Mouse (Mus musculus) erythroblast, embryonic 14.5 days (primary cell): ENCODE measurements around the gene Rab15.

Experiments used
- GATA1 ChIP-seq: IDR thresholded peaks from 2 replicates; pipeline ENCODE4 v1.6.1; 2012; ENCODE audit warnings: low read length, inconsistent platforms, mixed read lengths
- TAL1 ChIP-seq: IDR thresholded peaks from 3 replicates; pipeline ENCODE4 v1.6.1; 2012; ENCODE audit warnings: low read length, inconsistent platforms, mixed read lengths

DNA sequence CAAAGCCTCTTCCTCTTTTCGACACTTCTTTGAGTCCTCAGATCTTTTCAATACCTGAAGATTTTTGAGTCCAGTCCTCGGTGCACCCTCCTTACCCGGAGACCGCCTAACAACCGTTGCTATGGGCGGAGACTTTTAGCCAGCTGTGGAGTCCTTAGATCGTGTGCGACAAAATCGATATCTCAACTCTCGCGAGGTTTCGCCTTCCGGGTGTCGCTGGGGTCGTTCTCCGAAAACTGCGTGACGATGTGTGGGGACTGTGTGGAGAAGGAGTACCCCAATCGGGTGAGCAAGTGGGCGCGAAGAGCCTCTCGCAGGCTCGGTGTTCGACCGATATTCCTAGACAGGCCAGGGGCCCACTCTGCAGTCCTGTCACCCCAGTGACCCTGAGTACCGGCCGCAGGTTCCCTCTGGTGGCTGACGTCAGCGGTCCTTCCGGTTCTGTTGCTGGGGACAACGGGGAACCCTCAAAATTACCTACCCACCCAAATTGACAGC lies 57.3 kb downstream of the Rab15 start, which contains the start of the genes Churc1 and Fntb:
- no peak for TF ChIP-seq TAL1
- TF ChIP-seq GATA1: no peak
